Mouse (Mus musculus): Measurements from ENCODE around the gene Vps13d. TPM values are rescaled to one million over a fixed set of nuclear protein-coding genes. Genes with fewer than 3 reads are reported as not detected.
A peak's percentile ranks its signal among the peaks of the same experiment; 100 is the strongest.

Gene Vps13d
- total and polyA plus RNA-seq, 2 experiments from 2014 or later: 9.0 to 42.6 TPM

DNA sequence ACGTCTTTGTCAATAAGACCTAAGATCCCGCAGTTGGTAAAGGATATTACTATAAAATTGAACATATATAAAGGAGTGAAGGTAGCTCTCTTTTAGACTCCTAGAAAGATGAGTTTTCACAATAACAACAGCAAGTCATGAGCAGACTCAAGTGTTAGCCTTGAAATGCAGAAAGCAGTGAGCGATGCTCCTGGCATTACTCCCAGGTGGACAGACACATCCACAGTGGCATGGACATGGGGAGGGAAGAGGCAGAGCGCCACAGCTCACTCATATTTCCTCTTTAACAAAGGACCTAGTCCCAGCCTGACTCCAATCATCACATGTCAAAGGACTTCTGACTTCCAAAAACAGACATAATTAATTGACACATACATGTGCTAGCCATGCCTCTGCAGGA, 30.7 kb downstream of the Vps13d start:
- Histone ChIP-seq H3K36me3 (replicated peaks; ENCODE audit: control insufficient read depth, insufficient read depth, low read length) (peaks cover 94% of the 10 kb centered on the region), H3K27ac (ENCODE audit: low read depth) (no peak overlapping the region), H3K27me3 (ENCODE audit: control insufficient read depth, insufficient read depth, low read length) (no peaks in the 10 kb centered on the region), H3K9me3 (replicated peaks; ENCODE audit: control insufficient read depth, low read length) (no peaks in the 10 kb centered on the region), H3K4me3 (ENCODE audit: low read depth, low read length) (no peak overlapping the region), H3K4me2 (ENCODE audit: low read depth, low read length) (no peak overlapping the region), H3K4me1 (ENCODE audit: control insufficient read depth, insufficient read depth) (no peaks in the 10 kb centered on the region), H3K9ac (replicated peaks; ENCODE audit: low read depth, low read length) (no peak overlapping the region)
- TF ChIP-seq EP300 (IDR thresholded peaks at IDR 0.05; ENCODE audit: low read depth): no peak
- TF ChIP-seq CTCF (IDR thresholded peaks at IDR 0.05; ENCODE audit: low read depth): no peak
- no peak for ATAC-seq (ENCODE audit: insufficient read depth, low read depth)
- no peak for DNase-seq (ENCODE audit: low spot score)
- 96% methylated on average over 4 of the region's 4 CpGs for WGBS

DNA sequence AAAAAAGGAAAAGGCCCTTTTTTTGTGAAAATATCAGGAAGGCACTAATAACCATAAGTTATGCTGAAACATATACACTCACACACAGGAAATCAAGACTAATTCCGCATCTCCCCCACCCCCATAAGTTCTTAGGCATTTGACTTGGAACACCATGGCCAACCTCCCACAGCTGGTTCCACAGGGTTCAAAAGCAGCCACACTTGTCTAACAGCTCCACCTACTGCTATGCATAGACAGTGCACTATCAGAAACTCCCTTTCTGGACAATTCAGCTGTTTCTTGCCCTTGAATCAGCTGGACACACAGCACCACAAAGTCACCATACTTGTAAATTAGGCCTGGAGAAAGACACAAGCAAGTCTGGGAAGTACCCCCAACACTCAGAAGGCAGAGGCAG, 33.6 kb downstream of the Vps13d start:
- peak; percentile 11 for DNase-seq (ENCODE audit: low spot score)
- Histone ChIP-seq H3K4me3 (ENCODE audit: low read depth, low read length) (no peak overlapping the region), H3K9ac (replicated peaks; ENCODE audit: low read depth, low read length) (no peak overlapping the region), H3K4me2 (ENCODE audit: low read depth, low read length) (no peak overlapping the region), H3K4me1 (ENCODE audit: control insufficient read depth, insufficient read depth) (no peaks in the 10 kb centered on the region), H3K27me3 (ENCODE audit: control insufficient read depth, insufficient read depth, low read length) (no peaks in the 10 kb centered on the region), H3K9me3 (replicated peaks; ENCODE audit: control insufficient read depth, low read length) (no peaks in the 10 kb centered on the region), H3K36me3 (replicated peaks; ENCODE audit: control insufficient read depth, insufficient read depth, low read length) (peaks cover 95% of the 10 kb centered on the region), H3K27ac (ENCODE audit: low read depth) (no peak overlapping the region)
- 93% methylated on average over 1 of the region's 1 CpGs for WGBS
- peak; percentile 29 for TF ChIP-seq CTCF (IDR thresholded peaks at IDR 0.05; ENCODE audit: low read depth)
- TF ChIP-seq EP300 (IDR thresholded peaks at IDR 0.05; ENCODE audit: low read depth): no peak
- no peak for ATAC-seq (ENCODE audit: insufficient read depth, low read depth)

DNA sequence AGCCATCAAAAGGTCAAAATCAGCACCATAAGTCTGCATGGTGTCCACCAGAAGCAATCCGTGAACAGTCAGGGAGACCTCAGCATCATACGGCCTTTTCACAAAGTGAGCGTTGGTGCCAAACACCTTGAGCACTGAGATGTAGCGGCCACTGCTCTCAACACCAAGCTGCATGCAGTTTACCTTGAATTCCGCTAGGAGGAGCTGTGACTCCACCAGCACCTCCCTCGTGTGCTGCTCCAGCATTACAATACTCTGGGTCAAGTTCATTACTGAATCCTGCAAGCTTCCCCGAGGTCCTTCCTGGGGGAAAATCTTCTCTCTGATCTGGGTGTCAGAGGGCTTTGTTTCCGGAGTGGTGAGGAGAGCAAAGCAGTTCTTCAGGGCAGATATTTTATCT, 38.8 kb downstream of the Vps13d start:
- no peaks in the 10 kb centered on the region for H3K27me3 ChIP-seq (ENCODE audit: control insufficient read depth, insufficient read depth, low read length)
- DNase-seq (ENCODE audit: low spot score): peak; percentile 62
- peaks cover 93% of the 10 kb centered on the region for H3K36me3 ChIP-seq (replicated peaks; ENCODE audit: control insufficient read depth, insufficient read depth, low read length)
- WGBS: 43% methylated on average over 8 of the region's 8 CpGs
- TF ChIP-seq CTCF (IDR thresholded peaks at IDR 0.05; ENCODE audit: low read depth) (peak; percentile 93), EP300 (IDR thresholded peaks at IDR 0.05; ENCODE audit: low read depth) (no peak)
- ATAC-seq (ENCODE audit: insufficient read depth, low read depth): peak; percentile 67; the same call in 1 of the 2 replicates
- no peak overlapping the region for H3K9ac ChIP-seq (replicated peaks; ENCODE audit: low read depth, low read length)
- no peak overlapping the region for H3K4me2 ChIP-seq (ENCODE audit: low read depth, low read length)
- no peak overlapping the region for H3K4me3 ChIP-seq (ENCODE audit: low read depth, low read length)
- H3K9me3 ChIP-seq (replicated peaks; ENCODE audit: control insufficient read depth, low read length): no peaks in the 10 kb centered on the region
- no peaks in the 10 kb centered on the region for H3K4me1 ChIP-seq (ENCODE audit: control insufficient read depth, insufficient read depth)
- H3K27ac ChIP-seq (ENCODE audit: low read depth): no peak overlapping the region

DNA sequence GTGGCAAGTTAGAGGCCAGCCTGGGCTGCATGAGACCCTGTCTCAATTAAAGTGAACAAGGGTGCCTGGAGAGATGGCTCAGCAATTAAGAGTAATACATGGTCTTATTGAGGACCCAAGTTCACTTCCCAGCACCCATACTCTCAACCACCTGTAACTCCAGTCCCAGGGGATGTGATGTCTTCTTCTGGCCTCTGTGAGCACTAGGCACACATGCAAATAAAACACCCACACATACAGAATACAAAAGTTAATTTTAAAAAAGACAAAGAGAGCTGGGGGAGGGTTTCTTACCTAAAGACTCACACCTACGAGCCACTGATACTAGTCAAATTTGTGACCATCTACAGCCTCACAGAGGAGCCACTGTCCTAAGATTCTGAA, 43.7 kb downstream of the Vps13d start:
- H3K9me3 ChIP-seq (replicated peaks; ENCODE audit: control insufficient read depth, low read length): no peaks in the 10 kb centered on the region

DNA sequence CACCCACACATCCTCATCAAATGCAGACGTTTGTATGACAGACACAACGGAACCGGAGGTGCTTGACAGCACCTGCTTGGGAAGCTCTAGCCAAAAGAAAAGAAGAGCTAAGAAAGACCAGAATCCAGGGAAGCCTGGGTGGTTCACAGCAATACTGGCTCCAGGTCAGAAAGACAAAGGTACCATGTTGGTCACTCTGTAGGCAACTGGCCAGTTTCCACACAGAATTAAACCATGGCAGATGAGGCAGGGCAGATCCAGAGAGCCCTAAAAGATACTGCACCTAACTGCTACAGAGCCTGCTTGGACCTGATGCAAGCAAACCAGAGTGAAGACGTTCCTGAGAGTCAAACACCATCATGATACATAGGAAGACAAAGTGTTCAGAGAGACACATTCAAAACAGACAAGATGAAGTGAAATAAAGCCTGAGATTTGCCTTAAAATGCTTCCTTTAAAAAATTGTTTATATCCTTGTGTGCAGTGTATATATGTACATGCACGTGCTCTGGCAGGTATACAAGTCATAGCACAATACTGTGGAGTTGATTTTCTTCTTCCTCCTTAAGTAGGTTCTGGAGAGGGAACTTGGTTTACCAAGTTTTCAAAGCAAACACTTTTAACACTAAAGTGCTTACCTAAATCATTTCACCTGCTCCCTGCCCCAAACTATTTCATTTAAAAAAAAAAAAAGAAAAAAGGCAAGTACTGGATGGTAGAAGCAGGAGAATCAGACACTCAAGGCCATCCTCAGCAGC, 44.3 kb downstream of the Vps13d start:
- Histone ChIP-seq H3K27me3 (ENCODE audit: control insufficient read depth, insufficient read depth, low read length) (no peaks in the 10 kb centered on the region), H3K9me3 (replicated peaks; ENCODE audit: control insufficient read depth, low read length) (no peaks in the 10 kb centered on the region), H3K9ac (replicated peaks; ENCODE audit: low read depth, low read length) (no peak overlapping the region), H3K27ac (ENCODE audit: low read depth) (no peak overlapping the region), H3K4me1 (ENCODE audit: control insufficient read depth, insufficient read depth) (peaks cover 5% of the 10 kb centered on the region; the same call in 1 of the 2 replicates), H3K4me2 (ENCODE audit: low read depth, low read length) (no peak overlapping the region), H3K36me3 (replicated peaks; ENCODE audit: control insufficient read depth, insufficient read depth, low read length) (peaks cover 87% of the 10 kb centered on the region), H3K4me3 (ENCODE audit: low read depth, low read length) (no peak overlapping the region)
- no peak for ATAC-seq (ENCODE audit: insufficient read depth, low read depth)
- WGBS: 86% methylated on average over 5 of the region's 5 CpGs
- no peak for DNase-seq (ENCODE audit: low spot score)
- TF ChIP-seq EP300 (IDR thresholded peaks at IDR 0.05; ENCODE audit: low read depth): no peak
- no peak for TF ChIP-seq CTCF (IDR thresholded peaks at IDR 0.05; ENCODE audit: low read depth)

More for the DNA sequence above, 43.7 kb downstream of the Vps13d start:
- no peak for TF ChIP-seq EP300 (IDR thresholded peaks at IDR 0.05; ENCODE audit: low read depth)
- no peak for TF ChIP-seq CTCF (IDR thresholded peaks at IDR 0.05; ENCODE audit: low read depth)
- ATAC-seq (ENCODE audit: insufficient read depth, low read depth): no peak
- peaks cover 88% of the 10 kb centered on the region for H3K36me3 ChIP-seq (replicated peaks; ENCODE audit: control insufficient read depth, insufficient read depth, low read length)
- H3K27me3 ChIP-seq (ENCODE audit: control insufficient read depth, insufficient read depth, low read length): no peaks in the 10 kb centered on the region
- H3K9ac ChIP-seq (replicated peaks; ENCODE audit: low read depth, low read length): no peak overlapping the region
- no peak overlapping the region for H3K27ac ChIP-seq (ENCODE audit: low read depth)
- no peak overlapping the region for H3K4me2 ChIP-seq (ENCODE audit: low read depth, low read length)
- no peak overlapping the region for H3K4me3 ChIP-seq (ENCODE audit: low read depth, low read length)
- DNase-seq (ENCODE audit: low spot score): no peak
- peaks cover 5% of the 10 kb centered on the region; the same call in 1 of the 2 replicates for H3K4me1 ChIP-seq (ENCODE audit: control insufficient read depth, insufficient read depth)
- 88% methylated on average over 1 of the region's 1 CpGs for WGBS
